ENCODE assay signal across 9 mouse cellular contexts in the genomic region with DNA sequence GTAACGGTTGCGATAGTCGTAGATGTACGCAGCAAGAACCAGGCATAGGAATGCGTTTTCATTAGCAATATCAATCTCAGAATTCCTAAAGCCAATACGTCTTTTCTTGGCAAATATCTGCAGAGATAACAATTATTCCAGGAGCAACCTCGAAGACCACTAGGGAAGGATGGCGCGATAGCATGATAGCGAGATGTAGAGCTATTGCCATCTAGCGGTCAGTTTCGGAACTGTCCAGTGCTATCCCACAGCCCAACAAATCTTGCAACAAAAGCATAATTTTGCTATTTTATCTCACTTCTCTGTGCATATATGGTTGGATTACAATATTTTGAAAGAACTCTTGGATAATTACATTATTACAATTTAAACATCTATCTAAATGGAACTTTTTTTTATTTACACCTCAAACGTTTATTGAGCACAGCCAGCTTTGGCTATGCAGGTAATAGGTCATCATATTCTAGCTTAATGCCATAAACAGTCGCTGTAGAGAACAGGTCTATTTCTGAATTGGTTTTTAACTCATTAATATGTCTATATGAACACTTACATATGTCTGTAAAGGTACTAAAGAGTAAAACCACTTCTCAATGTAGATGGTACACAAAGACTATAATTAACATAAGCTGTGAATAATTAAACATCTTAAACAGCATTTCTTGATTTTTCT.
A peak's percentile ranks its signal among the peaks of the same experiment; 100 is the strongest.
DNase-seq lines count a peak whose midpoint lies in the region; ATAC-seq and TF ChIP-seq lines count a peak whose summit lies in the region.
"Had no signal": no experiment of that assay in that cellular context is flagged by ENCODE, and none has a peak within 500 bp of the region (broad histone marks: within the 10 kb centered on the region; RNA-seq: fewer than 3 reads in every experiment).

No protein-coding gene starts in this region.

- WGBS in embryonic facial prominence, embryonic 14.5 days, result 29% methylated on average over 14 of the region's 14 CpGs
- 31% methylated on average over 14 of the region's 14 CpGs for WGBS in hindbrain, embryonic 11.5 days
- WGBS in midbrain, embryonic 13.5 days, result 30% methylated on average over 14 of the region's 14 CpGs

- H3K4me2 ChIP-seq in embryonic facial prominence, embryonic 14.5 days (ENCODE audit: low read depth, low read length), result no peak overlapping the region
- H3K4me2 ChIP-seq in hindbrain, embryonic 11.5 days (replicated peaks; ENCODE audit: low read depth, low read length), result no peak overlapping the region
- H3K4me2 ChIP-seq in midbrain, embryonic 13.5 days (replicated peaks), result no peak overlapping the region
- H3K4me2 ChIP-seq: embryonic facial prominence, embryonic 12.5 days had no signal

- H3K9me3 ChIP-seq in embryonic facial prominence, embryonic 14.5 days (ENCODE audit: control insufficient read depth, low read length), result no peaks in the 10 kb centered on the region
- H3K9me3 ChIP-seq in hindbrain, embryonic 11.5 days (ENCODE audit: control insufficient read depth, low read length), result no peaks in the 10 kb centered on the region
- H3K9me3 ChIP-seq in midbrain, embryonic 13.5 days, result no peaks in the 10 kb centered on the region
- H3K9me3 ChIP-seq: embryonic facial prominence, embryonic 12.5 days had no signal

- peak; percentile 50; the same call in 1 of the 2 replicates for ATAC-seq in embryonic facial prominence, embryonic 14.5 days (ENCODE audit: low read depth)
- peak; percentile 75 for ATAC-seq in hindbrain, embryonic 11.5 days (ENCODE audit: low FRiP score)
- ATAC-seq in midbrain, embryonic 13.5 days, result peak; percentile 87

- H3K27ac ChIP-seq in bone marrow macrophage, adult 2 months (ENCODE audit: insufficient read depth, low read depth, low read length), result no peak overlapping the region
- no peak overlapping the region for H3K27ac ChIP-seq in embryonic facial prominence, embryonic 14.5 days (replicated peaks; ENCODE audit: low read depth, low read length)
- H3K27ac ChIP-seq in hindbrain, embryonic 11.5 days (ENCODE audit: low read depth, low read length), result no peak overlapping the region
- H3K27ac ChIP-seq in midbrain, embryonic 13.5 days, result peak overlapping the region; percentile 35; the same call in 1 of the 2 replicates
- H3K27ac ChIP-seq: embryonic facial prominence, embryonic 12.5 days had no signal

- peak; percentile 66 for TF ChIP-seq CTCF in bone marrow macrophage, adult 2 months (IDR thresholded peaks at IDR 0.05; ENCODE audit: low read depth, low read length)

- peak; percentile 51 for DNase-seq in kidney, adult 18-20 months
- DNase-seq in kidney, adult 11 months, result no peak
- DNase-seq in embryonic facial prominence, embryonic 14.5 days (ENCODE audit: low spot score), result peak; percentile 81
- DNase-seq in hindbrain, embryonic 11.5 days (ENCODE audit: low spot score), result peak; percentile 85
- DNase-seq in left cerebral cortex, adult 8-10 months (ENCODE audit: low spot score in 2 of 2), result peak; percentile 36 to 37
- DNase-seq in telencephalon, adult 2 months (ENCODE audit: low read depth, low spot score), result peak; percentile 52

- no peaks in the 10 kb centered on the region for H3K36me3 ChIP-seq in embryonic facial prominence, embryonic 14.5 days (ENCODE audit: control insufficient read depth, insufficient read depth, low read length)
- no peaks in the 10 kb centered on the region for H3K36me3 ChIP-seq in hindbrain, embryonic 11.5 days (ENCODE audit: control insufficient read depth, insufficient read depth, low read length)
- no peaks in the 10 kb centered on the region for H3K36me3 ChIP-seq in midbrain, embryonic 13.5 days
- H3K36me3 ChIP-seq: embryonic facial prominence, embryonic 12.5 days had no signal

- H3K9ac ChIP-seq in embryonic facial prominence, embryonic 14.5 days (ENCODE audit: low read depth, low read length), result no peak overlapping the region
- no peak overlapping the region for H3K9ac ChIP-seq in hindbrain, embryonic 11.5 days (ENCODE audit: low read depth, low read length)
- no peak overlapping the region for H3K9ac ChIP-seq in midbrain, embryonic 13.5 days (replicated peaks)
- H3K9ac ChIP-seq: embryonic facial prominence, embryonic 12.5 days had no signal

- H3K4me1 ChIP-seq in bone marrow macrophage, adult 2 months (ENCODE audit: control insufficient read depth, insufficient read depth, low read length), result no peaks in the 10 kb centered on the region
- H3K4me1 ChIP-seq in embryonic facial prominence, embryonic 14.5 days (ENCODE audit: control insufficient read depth, insufficient read depth, low read length), result no peaks in the 10 kb centered on the region
- H3K4me1 ChIP-seq in hindbrain, embryonic 11.5 days (replicated peaks; ENCODE audit: control insufficient read depth, insufficient read depth, low read length), result no peaks in the 10 kb centered on the region
- H3K4me1 ChIP-seq in midbrain, embryonic 13.5 days (replicated peaks), result no peaks in the 10 kb centered on the region
- H3K4me1 ChIP-seq: embryonic facial prominence, embryonic 12.5 days had no signal

- no peaks in the 10 kb centered on the region for H3K27me3 ChIP-seq in embryonic facial prominence, embryonic 14.5 days (replicated peaks; ENCODE audit: control insufficient read depth, insufficient read depth, low read length)
- H3K27me3 ChIP-seq in hindbrain, embryonic 11.5 days (ENCODE audit: control insufficient read depth, insufficient read depth, low read length), result no peaks in the 10 kb centered on the region
- H3K27me3 ChIP-seq in midbrain, embryonic 13.5 days, result no peaks in the 10 kb centered on the region
- H3K27me3 ChIP-seq: embryonic facial prominence, embryonic 12.5 days had no signal

- TF ChIP-seq POLR2A in bone marrow macrophage, adult 2 months (IDR thresholded peaks at IDR 0.05; ENCODE audit: borderline replicate concordance, low read depth, low read length), result no peak

- H3K4me3 ChIP-seq in bone marrow macrophage, adult 2 months (ENCODE audit: insufficient read depth, low read length), result no peak overlapping the region
- H3K4me3 ChIP-seq in embryonic facial prominence, embryonic 14.5 days (ENCODE audit: low read depth, low read length), result no peak overlapping the region
- H3K4me3 ChIP-seq in hindbrain, embryonic 11.5 days (ENCODE audit: low read depth, low read length), result no peak overlapping the region
- H3K4me3 ChIP-seq in midbrain, embryonic 13.5 days (replicated peaks), result no peak overlapping the region
- H3K4me3 ChIP-seq: embryonic facial prominence, embryonic 12.5 days had no signal
